Mouse (Mus musculus): ENCODE data around the gene Trp73. TPM values are rescaled to one million over a fixed set of nuclear protein-coding genes. Genes with fewer than 3 reads are reported as not detected.
A peak's percentile ranks its signal among the peaks of the same experiment; 100 is the strongest.

The Trp73 gene
- polyA plus RNA-seq, 1 experiment, result not detected

DNA sequence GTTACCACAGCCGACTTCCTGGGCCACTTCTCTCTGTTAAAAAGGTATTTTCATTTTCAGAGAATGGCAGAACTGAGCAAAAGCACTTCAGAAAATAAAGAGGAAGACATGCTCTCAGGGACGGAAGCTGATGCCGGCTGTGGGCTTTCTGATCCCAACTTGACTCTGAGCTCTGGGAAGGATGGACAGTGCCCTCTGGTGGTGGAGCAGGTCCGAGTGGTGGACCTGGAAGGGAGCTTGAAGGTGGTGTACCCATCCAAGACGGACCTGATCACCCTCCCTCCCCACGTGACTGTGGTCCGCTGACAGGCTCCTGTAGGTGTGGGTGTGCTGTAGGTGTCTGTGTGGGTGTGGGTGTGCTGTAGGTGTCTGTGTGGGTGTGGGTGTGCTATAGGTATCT lies 120.4 kb downstream of the Trp73 start:
- Histone ChIP-seq H3K4me1 (ENCODE audit: control insufficient read depth, insufficient read depth, insufficient read length, low read length) (no peaks in the 10 kb centered on the region), H3K4me3 (ENCODE audit: insufficient read depth, low read depth, low read length) (no peak overlapping the region)

DNA sequence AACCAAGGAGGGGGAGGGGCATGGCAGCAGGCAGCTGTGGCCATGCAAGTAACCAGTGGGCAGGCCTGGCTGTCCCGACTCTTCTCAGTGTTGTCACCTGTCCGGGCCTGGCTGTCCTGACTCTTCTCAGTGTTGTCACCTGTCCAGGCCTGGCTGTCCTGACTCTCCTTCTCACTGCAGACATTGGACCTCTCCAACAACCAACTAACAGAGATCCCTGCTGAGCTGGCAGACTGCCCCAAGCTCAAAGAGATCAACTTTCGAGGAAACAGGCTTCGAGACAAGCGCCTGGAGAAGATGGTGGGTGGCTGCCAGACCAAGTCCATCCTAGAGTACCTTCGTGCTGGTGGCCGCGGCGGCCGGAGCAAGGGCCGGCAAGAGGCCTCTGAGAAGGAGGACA lies 124.5 kb downstream of the Trp73 start:
- Histone ChIP-seq H3K4me1 (ENCODE audit: control insufficient read depth, insufficient read depth, insufficient read length, low read length) (peaks cover 11% of the 10 kb centered on the region), H3K27ac (replicated peaks; ENCODE audit: low read depth, low read length) (no peak overlapping the region), H3K4me3 (ENCODE audit: insufficient read depth, low read depth, low read length) (no peak overlapping the region)

More for the DNA sequence above, 120.4 kb downstream of the Trp73 start:
- no peak overlapping the region for H3K27ac ChIP-seq (replicated peaks; ENCODE audit: low read depth, low read length)

DNA sequence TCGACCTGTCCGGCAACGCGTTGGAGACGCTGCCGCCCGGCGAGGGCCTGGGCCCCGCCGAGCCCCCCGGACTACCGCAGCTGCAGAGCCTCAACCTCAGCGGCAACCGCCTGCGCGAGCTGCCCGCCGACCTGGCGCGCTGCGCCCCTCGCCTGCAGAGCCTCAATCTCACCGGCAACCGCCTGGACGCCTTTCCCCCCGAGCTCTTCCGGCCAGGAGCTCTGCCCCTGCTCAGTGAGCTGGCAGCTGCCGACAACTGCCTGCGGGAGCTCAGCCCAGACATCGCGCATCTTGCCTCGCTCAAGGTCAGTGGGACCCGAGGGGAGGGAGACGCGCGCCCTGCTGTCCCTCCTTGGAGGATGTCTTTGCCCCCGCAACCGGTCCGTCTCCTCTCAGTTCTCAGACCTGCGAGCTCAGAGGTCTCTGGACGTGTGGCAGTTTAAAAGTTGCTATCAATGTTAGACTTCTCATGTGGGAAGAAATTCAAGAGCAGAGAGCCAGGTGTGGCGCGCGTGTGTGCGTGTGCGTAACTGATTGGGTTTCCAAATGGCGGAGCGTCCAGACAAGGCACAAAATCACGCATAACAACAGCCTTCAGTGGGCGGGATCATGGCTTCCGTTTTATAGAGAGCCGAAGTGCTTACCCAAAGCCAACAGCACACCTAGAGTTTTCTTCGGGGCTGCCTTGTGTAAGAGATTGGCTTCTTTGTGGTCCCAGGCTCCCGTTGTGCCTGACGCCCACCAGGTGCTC lies 127.7 kb downstream of the Trp73 start:
- Histone ChIP-seq H3K27ac (replicated peaks; ENCODE audit: low read depth, low read length) (no peak overlapping the region), H3K4me1 (ENCODE audit: control insufficient read depth, insufficient read depth, insufficient read length, low read length) (peaks cover 11% of the 10 kb centered on the region), H3K4me3 (ENCODE audit: insufficient read depth, low read depth, low read length) (peak overlapping the region; percentile 73)

DNA sequence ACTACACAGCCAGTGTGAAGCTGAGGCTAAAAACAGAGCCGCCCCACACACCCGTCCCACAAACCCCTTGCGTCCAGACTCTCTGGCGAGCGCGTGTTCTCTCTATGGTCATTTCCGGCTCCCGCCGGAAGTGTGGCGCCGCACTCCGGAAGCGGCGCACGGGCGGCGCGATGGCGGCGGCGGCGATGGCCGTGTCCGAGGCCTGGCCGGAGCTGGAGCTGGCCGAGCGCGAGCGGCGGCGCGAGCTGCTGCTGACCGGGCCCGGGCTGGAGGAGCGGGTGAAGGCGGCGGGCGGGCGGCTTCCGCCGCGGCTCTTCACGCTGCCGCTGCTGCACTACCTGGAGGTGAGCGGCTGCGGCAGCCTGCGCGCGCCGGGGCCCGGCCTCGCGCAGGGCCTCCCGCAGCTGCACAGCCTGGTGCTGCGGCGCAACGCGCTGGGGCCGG lies 128.3 kb downstream of the Trp73 start, which contains the start of gene Lrrc47:
Gene Lrrc47, plus strand, starts transcription at position 86 of the 444 bp plus-strand sequence.
- Histone ChIP-seq H3K27ac (replicated peaks; ENCODE audit: low read depth, low read length) (no peak within 1 kb of the TSS; the same call in 1 of the 2 replicates), H3K4me3 (ENCODE audit: insufficient read depth, low read depth, low read length) (peak within 1 kb of the TSS; percentile 73)

DNA sequence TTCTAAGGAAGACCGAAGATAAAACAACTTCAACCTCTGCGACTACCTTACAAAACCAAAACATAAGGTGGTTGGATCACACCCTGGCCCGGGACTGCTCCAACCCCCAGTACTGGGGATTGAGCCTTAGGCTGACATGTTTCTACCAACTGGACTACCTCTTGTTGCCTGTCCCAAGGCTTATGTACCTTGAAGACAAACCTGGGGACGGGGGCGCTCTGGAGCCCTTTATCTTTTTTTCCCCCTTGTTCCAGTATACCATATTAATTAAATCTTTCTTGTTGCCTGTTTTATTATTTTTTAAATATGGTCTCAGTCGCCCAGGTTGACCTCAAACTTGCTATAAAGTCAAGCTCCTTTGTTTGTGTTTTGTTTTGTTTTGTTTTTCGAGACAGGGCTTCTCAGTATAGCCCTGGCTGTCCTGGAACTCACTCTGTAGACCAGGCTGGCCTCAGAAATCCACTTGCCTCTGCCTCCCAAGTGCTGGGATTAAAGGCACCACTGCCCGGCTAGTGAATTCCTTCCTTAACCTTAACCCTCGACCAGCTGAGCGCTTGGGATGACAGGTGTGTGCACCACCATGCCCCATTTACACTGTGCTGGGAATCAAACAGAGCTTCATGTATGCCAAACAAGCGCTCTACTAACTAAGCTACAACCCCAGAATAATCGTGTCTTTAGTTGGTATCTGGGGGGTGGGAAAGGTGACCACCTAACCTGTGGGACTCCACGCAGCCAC lies 128.9 kb downstream of the Trp73 start:
- peaks cover 11% of the 10 kb centered on the region for H3K4me1 ChIP-seq (ENCODE audit: control insufficient read depth, insufficient read depth, insufficient read length, low read length)
- H3K4me3 ChIP-seq (ENCODE audit: insufficient read depth, low read depth, low read length), result peak overlapping the region; percentile 73
- H3K27ac ChIP-seq (replicated peaks; ENCODE audit: low read depth, low read length), result no peak overlapping the region; the same call in 1 of the 2 replicates

More for the DNA sequence above, 128.3 kb downstream of the Trp73 start, which contains the start of gene Lrrc47:
- peaks cover 11% of the 10 kb centered on the region for H3K4me1 ChIP-seq (ENCODE audit: control insufficient read depth, insufficient read depth, insufficient read length, low read length)

DNA sequence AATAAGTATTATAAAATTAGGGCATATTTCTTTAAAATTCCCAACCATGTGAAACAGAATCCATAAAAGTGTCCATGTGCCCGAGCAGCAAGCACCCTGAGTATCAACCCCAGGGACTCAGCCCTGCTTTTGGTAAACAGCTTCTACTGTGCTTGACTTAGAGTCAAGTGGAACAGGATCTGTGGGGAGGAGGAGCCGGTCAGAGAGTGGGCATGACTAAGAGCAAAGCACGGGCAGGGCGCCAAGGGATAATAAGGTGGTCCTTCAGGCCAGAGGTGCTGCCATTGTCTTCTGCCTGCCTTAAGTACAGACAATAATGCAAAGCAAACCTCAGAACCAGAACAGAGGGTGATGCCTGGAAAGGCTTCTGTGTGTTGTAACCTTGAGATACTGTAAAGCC lies 132.2 kb downstream of the Trp73 start:
- Histone ChIP-seq H3K4me3 (ENCODE audit: insufficient read depth, low read depth, low read length) (no peak overlapping the region), H3K27ac (replicated peaks; ENCODE audit: low read depth, low read length) (no peak overlapping the region), H3K4me1 (ENCODE audit: control insufficient read depth, insufficient read depth, insufficient read length, low read length) (peaks cover 4% of the 10 kb centered on the region)

DNA sequence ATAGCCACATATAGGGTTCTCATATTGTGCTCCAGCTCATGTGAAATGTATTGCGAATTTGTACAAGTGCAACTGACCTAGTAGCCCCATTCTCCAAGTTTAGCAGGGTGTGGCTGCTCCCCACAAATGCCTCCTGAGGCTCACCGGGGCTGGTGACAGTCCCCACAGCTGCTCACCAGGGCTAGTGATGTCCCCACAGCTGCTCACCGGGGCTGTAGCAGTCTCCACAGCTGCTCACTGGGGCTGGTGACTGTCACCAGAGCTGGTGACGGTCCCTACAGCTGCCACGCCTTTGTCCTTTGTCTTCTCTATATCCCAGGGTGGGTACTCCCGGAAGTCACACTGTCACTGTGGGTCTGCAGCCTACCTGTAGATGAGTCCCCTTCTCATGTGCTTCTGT lies 133.7 kb downstream of the Trp73 start:
- no peak overlapping the region for H3K27ac ChIP-seq (replicated peaks; ENCODE audit: low read depth, low read length)
- H3K4me1 ChIP-seq (ENCODE audit: control insufficient read depth, insufficient read depth, insufficient read length, low read length), result no peaks in the 10 kb centered on the region
- H3K4me3 ChIP-seq (ENCODE audit: insufficient read depth, low read depth, low read length), result no peak overlapping the region

Other genes starting within 250 kb of the Trp73 start
- gene A430005L14Rik, start 183.0 kb downstream of the Trp73 start, polyA plus RNA-seq (2012; ENCODE audit: insufficient read depth, insufficient read length, missing spikeins), result 17.2 and 22.2 TPM in 2 replicates
- gene Dffb, start 165.1 kb downstream of the Trp73 start, polyA plus RNA-seq (2012; ENCODE audit: insufficient read depth, insufficient read length, missing spikeins), result 0.83 and 1.3 TPM in 2 replicates
- 12.9 and 13.6 TPM in 2 replicates for gene Cep104, start 165.0 kb downstream of the Trp73 start, polyA plus RNA-seq (2012; ENCODE audit: insufficient read depth, insufficient read length, missing spikeins)
- gene Lrrc47, start 128.5 kb downstream of the Trp73 start, polyA plus RNA-seq (2012; ENCODE audit: insufficient read depth, insufficient read length, missing spikeins), result 20.1 and 24.0 TPM in 2 replicates
- 12.6 and 14.5 TPM in 2 replicates for gene Smim1, start 114.0 kb downstream of the Trp73 start, polyA plus RNA-seq (2012; ENCODE audit: insufficient read depth, insufficient read length, missing spikeins)
- gene Ccdc27, start 97.5 kb downstream of the Trp73 start, polyA plus RNA-seq (2012; ENCODE audit: insufficient read depth, insufficient read length, missing spikeins), result not detected in 2 replicates
- gene Wrap73, start 2.2 kb upstream of the Trp73 start, polyA plus RNA-seq (2012; ENCODE audit: insufficient read depth, insufficient read length, missing spikeins), result 6.3 and 8.2 TPM in 2 replicates
- 105 and 132 TPM in 2 replicates for gene Tprgl, start 20.5 kb upstream of the Trp73 start, polyA plus RNA-seq (2012; ENCODE audit: insufficient read depth, insufficient read length, missing spikeins)
- gene Megf6, start 30.5 kb upstream of the Trp73 start, polyA plus RNA-seq (2012; ENCODE audit: insufficient read depth, insufficient read length, missing spikeins), result 0.21 and 0.28 TPM in 2 replicates
- gene Arhgef16, start 161.5 kb upstream of the Trp73 start, polyA plus RNA-seq (2012; ENCODE audit: insufficient read depth, insufficient read length, missing spikeins), result not detected in 2 replicates
- not detected in 2 replicates for gene B230104I21Rik, start 195.9 kb upstream of the Trp73 start, polyA plus RNA-seq (2012; ENCODE audit: insufficient read depth, insufficient read length, missing spikeins)

Data from brown adipose tissue, adult 24 weeks (tissue).